Mouse (Mus musculus) G1E (cell line): ENCODE results near the gene Gpr149.

ENCODE experiments used
- CTCF ChIP-seq: IDR thresholded peaks from 2 replicates; pipeline ENCODE4 v1.5.1; 2012; ENCODE audit warnings: low read depth, low read length, inconsistent platforms, mixed read lengths
- GATA1 ChIP-seq: IDR thresholded peaks from 2 replicates; pipeline ENCODE4 v1.6.1; 2012; ENCODE audit warnings: borderline replicate concordance, low read length, inconsistent platforms, mixed read lengths
- TAL1 ChIP-seq: conservative IDR thresholded peaks from 2 replicates; pipeline ENCODE4 v1.6.1; 2012; ENCODE audit warnings: low read depth, low read length, inconsistent platforms, mixed read lengths

GRCm38 (mm10) chr3:62603231-62604046, 1.5 kb downstream of the Gpr149 start:
- TF ChIP-seq CTCF (no peak), GATA1 (no peak), TAL1 (no peak)
